Mouse (Mus musculus): ENCODE data around the gene Satb2. TPM values are rescaled to one million over a fixed set of nuclear protein-coding genes. Genes with fewer than 3 reads are reported as not detected.

Gene Satb2
- 0.59 TPM for total RNA-seq (2023)

DNA sequence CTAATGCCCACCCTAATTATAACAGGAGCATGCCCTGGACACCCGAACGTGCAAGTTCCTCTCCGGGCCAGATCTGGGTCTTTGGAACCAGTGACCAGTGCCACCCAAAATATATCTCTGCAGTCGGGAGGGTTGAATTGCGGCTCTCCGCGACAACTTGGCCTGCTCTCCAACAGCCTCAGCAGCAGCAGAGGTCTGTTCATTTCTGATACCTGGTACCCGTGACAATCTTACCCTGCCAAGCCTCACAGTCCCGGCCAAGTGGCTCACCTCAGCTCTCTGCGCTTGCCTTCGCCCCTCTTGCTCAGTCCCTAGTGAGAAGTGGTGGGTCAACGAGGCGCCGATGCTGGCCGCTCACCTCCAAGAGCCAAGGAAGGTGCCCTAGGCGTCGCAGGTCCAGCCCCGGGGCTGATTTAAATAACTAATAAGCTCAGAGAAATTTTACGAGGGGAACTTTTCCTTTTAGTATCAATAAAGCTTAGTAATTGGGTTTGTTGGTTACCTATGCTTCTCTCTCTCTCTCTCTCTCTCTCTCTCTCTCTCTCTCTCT lies at the start of gene Satb2:
Gene Satb2, minus strand, starts transcription at position 500 of the 550 bp plus-strand sequence.

Data from CD4-positive naive resting alpha-beta T cell, adult 76 days (primary cell).